Mouse (Mus musculus) CH12.LX (cell line): ENCODE results near the gene Nrd1. TPM values are rescaled to one million over a fixed set of nuclear protein-coding genes. Genes with fewer than 3 reads are reported as not detected.

Source experiments
- DNase-seq: peaks from one replicate; pipeline ENCODE4 v3.0.0-alpha.2; 2013; ENCODE audit errors: extremely low read depth
- H3K27ac ChIP-seq: 2 replicates; pipeline ENCODE4 v1.5.1; 2012; ENCODE audit warnings: low read depth, mild to moderate bottlenecking, control low read depth, moderate library complexity; ENCODE audit not compliant: insufficient read depth
- H3K27me3 ChIP-seq: replicated peaks from 2 replicates; pipeline ENCODE3; 2012; ENCODE audit warnings: inconsistent platforms
- H3K36me3 ChIP-seq, 2 experiments: replicated peaks in 1 of 2; 2 replicates each; pipeline versions ENCODE3 to v1.6.1; 2012; ENCODE audit warnings: inconsistent platforms in 1 of 2, low read length in 1 of 2, mild to moderate bottlenecking in 1 of 2, mixed read lengths in 1 of 2, moderate library complexity in 1 of 2; ENCODE audit not compliant: control insufficient read depth in 1 of 2, insufficient read depth in 1 of 2
- H3K4me1 ChIP-seq, 2 experiments: 2 replicates each; pipeline ENCODE4 v1.6.1; 2012; ENCODE audit warnings: inconsistent platforms in 1 of 2, moderate library complexity in 1 of 2; ENCODE audit not compliant: insufficient read depth in 2 of 2, control insufficient read depth in 1 of 2
- H3K4me2 ChIP-seq: 2 replicates; pipeline ENCODE4 v1.6.1; 2012; ENCODE audit warnings: low read depth, mild to moderate bottlenecking, control low read depth; ENCODE audit not compliant: poor library complexity, insufficient read depth, severe bottlenecking
- H3K4me3 ChIP-seq, 3 experiments: fragments of 150-350 bp in 1 of 3; sonication (generic) in 1 of 3; replicated peaks in 1 of 3; 2 replicates each; pipeline versions ENCODE3 to v1.5.1; 2011 to 2012; ENCODE audit warnings: low read depth in 2 of 3, low read length in 2 of 3, mild to moderate bottlenecking in 2 of 3, moderate library complexity in 2 of 3, control low read depth in 1 of 3, improper control_type of control experiment in 1 of 3, inconsistent platforms in 1 of 3, mixed read lengths in 1 of 3; ENCODE audit not compliant: poor library complexity in 1 of 3
- H3K79me2 ChIP-seq: replicated peaks from 2 replicates; pipeline ENCODE4 v1.6.1; 2012; ENCODE audit warnings: mild to moderate bottlenecking, moderate library complexity; ENCODE audit not compliant: control insufficient read depth, poor library complexity, insufficient read depth, severe bottlenecking; ENCODE audit errors: extremely low read depth
- H3K9ac ChIP-seq: 2 replicates; pipeline ENCODE4 v1.6.1; 2012; ENCODE audit warnings: low read depth, mild to moderate bottlenecking, control low read depth, moderate library complexity; ENCODE audit not compliant: insufficient read depth
- H3K9me3 ChIP-seq: replicated peaks from 2 replicates; pipeline ENCODE3; 2012; ENCODE audit warnings: low read length, inconsistent platforms, mixed read lengths
- BHLHE40 ChIP-seq: IDR thresholded peaks from 2 replicates; pipeline ENCODE4 v1.6.1; 2011; ENCODE audit warnings: mild to moderate bottlenecking, low read depth, low read length, improper control_type of control experiment
- CTCF ChIP-seq, 2 experiments: IDR thresholded peaks in 1 of 2; conservative IDR thresholded peaks in 1 of 2; 2 replicates each; pipeline ENCODE4 v1.5.1; 2011 to 2012; ENCODE audit warnings: low read depth in 2 of 2, low read length in 2 of 2, improper control_type of control experiment in 1 of 2, inconsistent platforms in 1 of 2, mild to moderate bottlenecking in 1 of 2, moderate library complexity in 1 of 2
- ELF1 ChIP-seq: IDR thresholded peaks from 2 replicates; pipeline ENCODE4 v1.6.1; 2014; ENCODE audit warnings: low read depth, mild to moderate bottlenecking, inconsistent platforms, low read length, improper control_type of control experiment
- GABPA ChIP-seq: IDR thresholded peaks from 2 replicates; pipeline ENCODE4 v1.6.1; 2012; ENCODE audit warnings: low read depth, low read length, improper control_type of control experiment, inconsistent platforms; ENCODE audit not compliant: insufficient replicate concordance
- HCFC1 ChIP-seq: IDR thresholded peaks from 2 replicates; pipeline ENCODE4 v1.6.1; 2012; ENCODE audit warnings: low read depth, mild to moderate bottlenecking, inconsistent platforms, low read length, improper control_type of control experiment
- JUND ChIP-seq: conservative IDR thresholded peaks from 2 replicates; pipeline ENCODE4 v1.6.1; 2011; ENCODE audit warnings: low read depth, low read length, improper control_type of control experiment
- KAT2A ChIP-seq: IDR thresholded peaks from 2 replicates; pipeline ENCODE4 v1.6.1; 2012; ENCODE audit warnings: low read length, improper control_type of control experiment, inconsistent platforms; ENCODE audit not compliant: insufficient replicate concordance
- MAFK ChIP-seq: IDR thresholded peaks from 2 replicates; pipeline ENCODE4 v1.6.1; 2011; ENCODE audit warnings: low read length, improper control_type of control experiment; ENCODE audit not compliant: insufficient replicate concordance
- MEF2A ChIP-seq: IDR thresholded peaks from 2 replicates; pipeline ENCODE4 v1.6.1; 2014; ENCODE audit warnings: low read depth, mild to moderate bottlenecking, inconsistent platforms, low read length, improper control_type of control experiment, borderline replicate concordance
- MXI1 ChIP-seq: IDR thresholded peaks from 2 replicates; pipeline ENCODE4 v1.6.1; 2011; ENCODE audit warnings: mild to moderate bottlenecking, low read depth, low read length, improper control_type of control experiment
- PAX5 ChIP-seq: IDR thresholded peaks from 2 replicates; pipeline ENCODE4 v1.6.1; 2012; ENCODE audit warnings: low read length, inconsistent platforms, mixed read lengths
- RAD21 ChIP-seq: IDR thresholded peaks from 2 replicates; pipeline ENCODE4 v1.6.1; 2011; ENCODE audit warnings: low read depth, mild to moderate bottlenecking, low read length, improper control_type of control experiment, moderate library complexity
- RCOR1 ChIP-seq: conservative IDR thresholded peaks from 2 replicates; pipeline ENCODE4 v1.6.1; 2012; ENCODE audit warnings: low read depth, mild to moderate bottlenecking, inconsistent platforms, low read length, improper control_type of control experiment
- SIN3A ChIP-seq: IDR thresholded peaks from 2 replicates; pipeline ENCODE4 v1.6.1; 2012; ENCODE audit warnings: low read length, improper control_type of control experiment, inconsistent platforms
- UBTF ChIP-seq: IDR thresholded peaks from 2 replicates; pipeline ENCODE4 v1.6.1; 2012; ENCODE audit warnings: low read depth, mild to moderate bottlenecking, inconsistent platforms, low read length, improper control_type of control experiment, moderate library complexity
- ZC3H11A ChIP-seq: IDR thresholded peaks from 2 replicates; pipeline ENCODE4 v1.6.1; 2012; ENCODE audit warnings: low read depth, mild to moderate bottlenecking, inconsistent platforms, low read length, improper control_type of control experiment
- ZKSCAN1 ChIP-seq: IDR thresholded peaks from 2 replicates; pipeline ENCODE4 v1.6.1; 2012; ENCODE audit warnings: low read depth, inconsistent platforms, low read length, improper control_type of control experiment, borderline replicate concordance
- ZMIZ1 ChIP-seq: IDR thresholded peaks from 2 replicates; pipeline ENCODE4 v1.6.1; 2012; ENCODE audit warnings: low read depth, mild to moderate bottlenecking, inconsistent platforms, low read length, improper control_type of control experiment
- dilution Hi-C: fragments of 300-500 bp; cut with MboI; formaldehyde crosslinking; loops from 2 replicates; pipeline ENCODE4 v1.14.3; 2020; ENCODE audit warnings: low sequenced_read_pairs; ENCODE audit not compliant: extremely low pct_unique_long_range_greater_than_20kb, extremely low pct_ligation_motif_present
- in situ Hi-C: fragments of 300-500 bp; cut with MboI; formaldehyde crosslinking; loops from 3 replicates; pipeline ENCODE4 v1.14.3; 2019; ENCODE audit warnings: low sequenced_read_pairs, low pct_ligation_motif_present, low pct_unique_long_range_greater_than_20kb, mixed read lengths
- polyA plus RNA-seq: library from polyadenylated mRNA; unstranded; fragments of >175 nt; gene quantifications from 2 replicates; pipeline ENCODE4 v1.2.1, GENCODE M21; 2012; ENCODE audit warnings: low read depth; ENCODE audit not compliant: insufficient read length
- total RNA-seq, 2 experiments: library from RNA; depleted of rRNA; stranded (reverse); fragments of 300-350 nt in 1 of 2; fragments of >200 nt in 1 of 2; gene quantifications; 2 replicates each; pipeline ENCODE4 v1.2.3; 2012 to 2014

Nrd1 gene
- total and polyA plus RNA-seq, 3 experiments: 37.7 to 147 (median 104) TPM

GRCm38 (mm10) chr4:109089171-109089570 lies 88.7 kb downstream of the Nrd1 start:
- Histone ChIP-seq H3K4me3 (no peak overlapping the region), H3K4me2 (no peak overlapping the region), H3K4me1 (no peaks in the 10 kb centered on the region), H3K9ac (no peak overlapping the region), H3K9me3 (no peaks in the 10 kb centered on the region), H3K79me2 (no peaks in the 10 kb centered on the region), H3K27me3 (no peaks in the 10 kb centered on the region), H3K27ac (no peak overlapping the region), H3K36me3 (peaks cover 15 to 54% of the 10 kb centered on the region in 2 experiments)
- TF ChIP-seq RAD21: no peak
- TF ChIP-seq CTCF (conservative IDR thresholded peaks at IDR 0.05 in 1 of 2, IDR thresholded peaks at IDR 0.05 in 1 of 2; ENCODE audit: low read depth in 2 of 2, low read length in 2 of 2): no peak
- no peak for DNase-seq
- in situ Hi-C loops: no loop called here
- dilution Hi-C loops: no loop called here

- Histone ChIP-seq H3K4me1 (no peaks in the 10 kb centered on the region), H3K9ac (no peak overlapping the region), H3K4me2 (no peak overlapping the region), H3K27me3 (no peaks in the 10 kb centered on the region), H3K27ac (no peak overlapping the region), H3K4me3 (no peak overlapping the region), H3K79me2 (no peaks in the 10 kb centered on the region), H3K9me3 (no peaks in the 10 kb centered on the region), H3K36me3 (peaks cover 19 to 59% of the 10 kb centered on the region in 2 experiments)
- in situ Hi-C loops (no loop called here), dilution Hi-C loops (no loop called here)
- DNase-seq: no peak
- TF ChIP-seq RAD21: no peak
Measured at GRCm38 (mm10) chr4:109089999-109090398, 89.5 kb downstream of the Nrd1 start.

GRCm38 (mm10) chr4:109091241-109091777 lies 90.9 kb downstream of the Nrd1 start:
- TF ChIP-seq ZMIZ1 (no peak), SIN3A (no peak), PAX5 (no peak)
- H3K9ac ChIP-seq: no peak overlapping the region
- no peaks in the 10 kb centered on the region for H3K27me3 ChIP-seq
- DNase-seq: no peak
- H3K27ac ChIP-seq: no peak overlapping the region
- no peaks in the 10 kb centered on the region for H3K9me3 ChIP-seq
- H3K79me2 ChIP-seq: no peaks in the 10 kb centered on the region
- H3K36me3 ChIP-seq: peaks cover 18 to 57% of the 10 kb centered on the region in 2 experiments
- in situ Hi-C loops (no loop called here), dilution Hi-C loops (no loop called here)
- H3K4me2 ChIP-seq: no peak overlapping the region
- no peak overlapping the region for H3K4me3 ChIP-seq
- H3K4me1 ChIP-seq: no peaks in the 10 kb centered on the region

- H3K27ac ChIP-seq: no peak overlapping the region
- H3K79me2 ChIP-seq: no peaks in the 10 kb centered on the region
- dilution Hi-C loops: no loop called here
- H3K9me3 ChIP-seq: no peaks in the 10 kb centered on the region
- peaks cover 24 to 58% of the 10 kb centered on the region in 2 experiments for H3K36me3 ChIP-seq
- H3K4me1 ChIP-seq: no peaks in the 10 kb centered on the region
- TF ChIP-seq KAT2A (no peak), MEF2A (no peak), CTCF (conservative IDR thresholded peaks at IDR 0.05 in 1 of 2, IDR thresholded peaks at IDR 0.05 in 1 of 2; ENCODE audit: low read depth in 2 of 2, low read length in 2 of 2) (no peak), PAX5 (no peak), MAFK (no peak), HCFC1 (no peak), GABPA (no peak), BHLHE40 (no peak), RAD21 (no peak), ELF1 (no peak), MXI1 (no peak), UBTF (no peak), RCOR1 (no peak), JUND (no peak), ZC3H11A (no peak), SIN3A (no peak), ZKSCAN1 (no peak)
- H3K4me3 ChIP-seq: no peak overlapping the region
- H3K4me2 ChIP-seq: no peak overlapping the region
- H3K27me3 ChIP-seq: no peaks in the 10 kb centered on the region
- no peak for DNase-seq
- in situ Hi-C loops: no loop called here
- no peak overlapping the region for H3K9ac ChIP-seq
Measured at GRCm38 (mm10) chr4:109092344-109092743, 91.9 kb downstream of the Nrd1 start.
